Mouse (Mus musculus) bone marrow, adult 2 months (tissue): ENCODE data around the gene Gata3.

Experiments used
- CTCF ChIP-seq: fragments of 200-500 bp; IDR thresholded peaks from 2 replicates; pipeline ENCODE4 v1.5.1; 2011; ENCODE audit warnings: low read length, control low read depth; ENCODE audit not compliant: control insufficient read depth, insufficient read depth
- POLR2A ChIP-seq: fragments of 200-500 bp; IDR thresholded peaks from 2 replicates; pipeline ENCODE4 v1.6.1; 2011; ENCODE audit warnings: low read depth, mild to moderate bottlenecking, control low read depth, low read length, borderline replicate concordance; ENCODE audit not compliant: control insufficient read depth

- TF ChIP-seq CTCF (no peak), POLR2A (no peak)
Observed at GRCm38 (mm10) chr2:9935965-9936364, 46.1 kb upstream of the Gata3 start.
